Mouse (Mus musculus) cortical plate, adult 2 months (tissue): ENCODE results near the gene Cygb.

Experiments used
- CTCF ChIP-seq: fragments of 200-500 bp; IDR thresholded peaks from 2 replicates; pipeline ENCODE4 v1.5.1; 2011; ENCODE audit warnings: mild to moderate bottlenecking, control low read depth, low read length; ENCODE audit not compliant: insufficient read depth; ENCODE audit errors: extremely low read depth
- POLR2A ChIP-seq: fragments of 200-500 bp; IDR thresholded peaks from 2 replicates; pipeline ENCODE4 v1.6.1; 2011; ENCODE audit warnings: mild to moderate bottlenecking, low read length, control low read depth; ENCODE audit not compliant: insufficient read depth; ENCODE audit errors: extremely low read depth

- TF ChIP-seq POLR2A: no peak; the same call in 1 of the 2 replicates
- TF ChIP-seq CTCF: no peak
Measured at GRCm38 (mm10) chr11:116671845-116672434, 17.8 kb upstream of the Cygb start.
